Mouse (Mus musculus) thymus, postnatal 25 days (tissue): ENCODE results near the gene Exd2.
A peak's percentile ranks its signal among the peaks of the same experiment; 100 is the strongest.

ENCODE experiments used
- DNase-seq: peaks from one replicate; pipeline ENCODE4 v3.0.0; 2022

Gene Exd2

DNA sequence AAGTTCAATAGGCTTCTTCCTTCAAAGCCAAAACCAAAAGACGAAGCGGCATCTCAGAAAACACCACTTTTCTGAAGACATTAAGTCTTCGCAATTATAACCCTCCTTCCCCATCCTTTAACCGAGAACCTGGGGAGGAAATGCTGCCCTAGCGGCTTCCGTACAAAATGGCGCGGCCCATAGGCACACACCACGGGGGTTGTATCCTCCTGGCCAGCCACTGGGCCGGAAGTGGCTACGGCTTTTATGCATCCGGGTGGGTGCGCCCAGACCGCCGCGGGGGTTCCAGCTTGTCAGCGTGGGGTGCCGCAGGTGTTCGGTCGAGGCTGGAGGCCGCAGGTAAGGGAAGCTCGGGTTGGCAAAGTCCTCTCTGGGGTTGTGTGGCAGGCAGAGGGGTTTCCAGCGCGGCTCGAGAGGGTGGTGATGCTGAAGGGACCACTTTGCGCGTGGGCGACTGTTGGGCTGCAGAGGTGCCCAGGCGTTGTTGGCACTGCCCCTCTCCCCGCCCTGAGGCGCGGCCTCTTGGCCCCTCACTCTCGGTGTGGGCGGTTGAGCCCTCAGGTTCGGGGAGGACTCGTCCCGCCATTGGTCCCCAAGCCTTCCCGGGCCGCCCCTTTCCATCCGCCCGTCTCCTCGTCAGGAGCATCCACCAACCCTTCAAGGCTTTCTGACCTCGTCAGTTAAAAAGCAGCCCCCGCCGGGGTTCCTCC, at the start of gene Exd2:
Gene Exd2 (plus strand): TSS at position 154 of the 710 bp plus-strand sequence.
- DNase-seq: peak; percentile 89

DNA sequence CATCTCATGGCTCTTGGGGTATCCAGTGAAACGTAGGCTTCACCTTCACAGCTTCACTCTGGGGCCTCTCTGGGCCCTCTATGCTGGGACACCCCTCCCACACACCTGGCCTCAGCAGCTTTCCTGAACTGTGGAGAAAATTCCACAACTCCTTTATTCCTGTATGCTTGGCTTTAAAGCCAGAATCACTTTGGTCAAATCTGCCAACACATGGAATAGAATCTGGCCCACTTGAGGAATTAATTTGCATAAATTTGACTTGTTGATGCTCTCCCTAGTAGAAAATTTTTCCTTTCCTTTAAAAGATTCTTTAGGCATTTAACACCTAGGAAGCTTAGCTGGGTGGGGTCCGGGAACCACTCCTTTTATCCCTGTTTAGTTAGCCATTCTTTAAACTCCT, 47.8 kb upstream of the Exd2 start:
- no peak for DNase-seq

DNA sequence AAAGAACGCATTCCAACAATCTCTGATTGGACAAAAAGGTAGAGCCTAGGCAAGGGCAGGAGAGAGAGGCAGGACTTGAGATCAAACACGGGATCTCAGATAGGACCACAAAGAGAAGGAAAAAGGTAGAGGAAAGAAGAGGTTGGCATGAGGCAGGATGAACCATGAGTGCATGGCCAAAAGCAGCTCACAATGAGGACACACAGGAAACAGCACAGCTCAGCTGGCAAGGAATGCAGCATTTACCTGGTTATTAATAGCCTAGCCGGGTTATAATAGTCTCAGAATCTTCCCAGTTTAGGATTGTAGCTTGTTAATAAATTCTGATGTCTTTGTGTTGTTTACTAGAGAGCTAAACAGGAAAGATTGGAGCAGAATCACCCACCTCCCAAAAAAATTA, 35.2 kb upstream of the Exd2 start:
- DNase-seq: no peak

DNA sequence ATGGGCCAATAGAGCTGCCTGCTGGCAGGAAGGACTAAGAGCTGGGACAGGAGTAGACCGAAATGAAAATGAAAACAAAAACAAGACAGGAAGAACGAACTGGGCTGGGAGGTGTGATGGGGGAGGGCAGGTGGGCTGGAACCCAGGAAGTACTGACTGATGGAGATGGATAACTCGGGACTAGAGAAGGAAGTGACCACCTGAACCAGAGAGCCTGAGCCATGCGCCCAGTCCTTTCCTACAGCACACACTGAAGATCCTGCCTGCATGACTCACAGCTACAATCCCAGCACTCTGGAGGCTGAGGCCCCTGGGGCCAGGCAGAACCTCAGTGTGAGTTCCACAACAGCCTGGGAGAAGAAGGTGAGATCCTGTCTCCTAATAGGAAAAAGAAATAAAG, 29.6 kb upstream of the Exd2 start:
- peak; percentile 3 for DNase-seq

DNA sequence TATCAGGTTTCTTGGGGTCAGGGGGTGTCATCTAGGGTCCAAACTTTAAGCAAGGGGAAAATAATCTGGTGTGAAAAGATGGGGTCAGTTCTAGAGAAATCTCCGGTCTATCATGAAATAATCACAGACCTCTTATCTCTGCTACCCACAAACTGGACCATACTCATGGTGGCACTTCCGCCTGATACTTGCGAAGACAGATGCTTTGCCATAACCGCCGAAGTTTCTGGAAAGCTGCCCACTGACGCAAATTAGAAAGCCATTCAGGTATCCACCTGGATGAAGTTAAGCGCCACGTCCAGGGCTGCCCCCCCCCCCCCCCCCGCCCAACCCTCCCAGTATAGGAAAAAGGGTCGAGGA, 28.3 kb upstream of the Exd2 start:
- DNase-seq: no peak

DNA sequence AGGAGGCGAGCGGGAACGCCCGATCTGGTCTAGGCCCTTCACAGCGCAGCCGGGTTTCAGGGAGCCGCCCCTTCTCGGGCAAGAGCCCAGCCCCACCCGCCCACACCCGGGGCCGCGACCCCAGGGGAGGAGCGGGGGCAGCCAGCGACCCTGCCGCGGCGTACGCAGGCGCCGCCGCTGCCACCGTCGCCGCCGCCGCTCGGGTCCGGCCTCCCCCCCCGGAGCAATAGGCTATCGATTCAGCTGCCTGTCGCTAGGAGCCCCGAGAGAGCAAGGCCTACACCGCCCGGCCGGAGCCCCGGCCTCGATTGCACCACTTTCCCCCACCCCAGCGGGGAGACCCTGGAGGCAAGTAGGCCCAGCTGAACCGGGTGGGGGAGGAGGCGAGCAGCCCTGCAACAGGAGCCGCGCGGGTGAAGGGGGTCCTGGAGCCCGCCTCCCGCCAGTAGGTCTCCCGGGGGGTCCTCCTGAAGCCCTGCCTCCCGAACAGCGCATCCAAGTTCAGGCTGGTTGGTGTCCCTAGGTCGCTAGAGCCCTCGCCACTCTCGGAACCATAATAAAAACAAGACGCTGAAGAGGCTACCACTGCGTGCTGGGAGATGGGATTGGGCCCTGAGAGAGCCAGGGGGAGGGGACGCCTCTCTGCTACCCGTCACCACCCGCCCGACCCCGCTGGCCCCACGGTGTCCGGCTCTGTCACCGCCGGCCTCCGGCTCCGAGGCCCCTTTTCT, 27.8 kb upstream of the Exd2 start:
- peak; percentile 77 for DNase-seq

DNA sequence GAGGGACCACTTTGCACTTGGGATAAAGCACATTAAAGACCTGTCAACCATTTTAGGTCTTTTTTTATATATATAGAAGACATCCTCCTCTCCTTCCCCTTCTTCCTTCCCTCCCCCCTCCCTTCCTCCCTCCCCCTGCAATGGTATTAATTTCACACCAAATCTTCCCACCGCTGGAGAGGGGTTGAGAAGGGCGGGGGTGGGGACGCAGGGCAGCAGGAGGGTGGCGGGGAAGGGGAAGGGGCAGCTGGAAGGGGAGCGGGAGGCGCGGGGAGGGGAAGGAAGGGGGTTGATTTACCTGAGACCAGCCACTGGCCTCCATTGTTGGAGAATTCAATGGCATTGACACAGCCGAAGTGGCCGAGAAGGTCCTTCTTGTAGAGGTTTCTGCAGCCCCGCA, 27.0 kb upstream of the Exd2 start:
- no peak for DNase-seq

DNA sequence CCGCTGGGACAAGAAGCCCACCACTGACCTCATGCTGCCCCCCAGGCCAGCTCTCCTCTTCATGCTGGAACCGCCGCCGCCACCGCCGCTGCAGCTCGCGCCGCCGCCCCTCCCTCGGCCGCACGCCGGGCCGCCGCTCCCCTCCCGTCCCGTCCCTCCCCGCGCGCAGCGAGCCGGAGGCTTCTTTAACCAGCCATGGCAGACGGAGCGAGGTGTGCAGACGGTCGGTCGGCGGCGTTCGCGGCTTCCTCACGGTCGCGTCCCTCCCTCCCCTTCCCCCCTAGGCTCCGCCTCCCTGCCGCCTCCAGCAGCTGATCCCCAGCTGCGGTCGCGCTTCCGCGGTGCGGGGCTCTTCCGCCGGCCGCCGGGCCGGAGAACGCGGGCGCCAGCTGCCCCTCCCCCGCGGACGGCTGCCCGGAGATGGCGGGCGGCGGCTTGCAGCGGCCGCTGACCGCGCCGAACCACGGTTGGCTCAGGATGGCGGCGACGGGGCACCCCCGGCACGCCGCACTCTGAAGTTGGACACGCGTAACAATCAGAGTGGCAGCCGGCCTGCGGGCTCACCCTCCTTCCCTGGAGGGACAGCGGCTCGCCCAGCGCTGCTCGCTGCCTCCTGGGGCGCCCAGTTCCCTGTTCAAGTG, 26.4 kb upstream of the Exd2 start, which contains the start of gene Dcaf5:
Gene Dcaf5 (minus strand): TSS at position 266 of the 641 bp plus-strand sequence.
- DNase-seq: peak; percentile 83

DNA sequence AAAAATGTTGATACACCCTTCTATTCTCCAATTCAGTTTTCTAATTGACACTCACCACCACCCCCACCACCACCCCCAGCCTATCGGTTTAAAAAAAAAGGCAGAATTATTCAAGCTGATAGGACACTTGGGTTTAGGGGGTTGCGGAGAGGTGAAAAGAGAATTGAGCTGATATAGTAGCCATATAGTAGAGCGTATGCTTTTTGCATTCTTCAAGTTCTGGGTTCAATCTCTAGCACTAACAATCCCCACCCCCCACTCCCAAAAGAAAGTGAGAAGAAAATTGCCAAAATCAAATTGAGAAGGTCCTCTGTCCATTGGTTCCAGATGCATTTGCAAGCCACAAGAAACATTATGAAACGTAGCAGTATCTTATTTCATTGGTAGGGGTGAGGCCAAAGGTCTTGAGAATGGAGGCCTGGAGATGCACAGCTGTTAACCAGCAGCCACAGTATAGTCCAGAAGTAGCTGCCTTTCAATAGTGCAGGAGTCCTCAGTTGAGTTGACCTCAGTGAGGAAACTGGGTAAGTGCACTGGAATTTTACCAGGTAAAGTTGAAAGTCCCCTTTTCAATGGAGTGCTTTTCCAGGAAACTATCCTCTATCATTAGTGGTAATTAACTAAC, 25.7 kb upstream of the Exd2 start:
- no peak for DNase-seq

DNA sequence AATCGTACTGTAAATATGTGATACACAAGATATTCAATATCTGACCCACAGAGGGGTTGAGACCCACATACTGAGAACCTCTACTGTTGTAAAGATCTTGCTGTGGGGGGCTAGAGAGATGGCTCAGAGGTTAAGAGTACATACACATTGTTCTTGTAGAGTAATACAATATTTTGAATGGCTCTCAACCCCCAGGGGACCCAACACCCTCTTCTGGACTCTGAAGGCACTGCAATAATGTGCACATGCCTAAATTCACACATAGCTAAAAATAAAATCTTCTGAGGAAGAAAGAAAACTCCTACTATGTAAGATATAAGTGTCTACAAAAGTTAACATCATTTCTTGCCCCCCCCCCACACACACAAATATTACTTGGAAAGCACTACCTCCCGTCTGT, 21.9 kb upstream of the Exd2 start:
- DNase-seq: peak; percentile 24

DNA sequence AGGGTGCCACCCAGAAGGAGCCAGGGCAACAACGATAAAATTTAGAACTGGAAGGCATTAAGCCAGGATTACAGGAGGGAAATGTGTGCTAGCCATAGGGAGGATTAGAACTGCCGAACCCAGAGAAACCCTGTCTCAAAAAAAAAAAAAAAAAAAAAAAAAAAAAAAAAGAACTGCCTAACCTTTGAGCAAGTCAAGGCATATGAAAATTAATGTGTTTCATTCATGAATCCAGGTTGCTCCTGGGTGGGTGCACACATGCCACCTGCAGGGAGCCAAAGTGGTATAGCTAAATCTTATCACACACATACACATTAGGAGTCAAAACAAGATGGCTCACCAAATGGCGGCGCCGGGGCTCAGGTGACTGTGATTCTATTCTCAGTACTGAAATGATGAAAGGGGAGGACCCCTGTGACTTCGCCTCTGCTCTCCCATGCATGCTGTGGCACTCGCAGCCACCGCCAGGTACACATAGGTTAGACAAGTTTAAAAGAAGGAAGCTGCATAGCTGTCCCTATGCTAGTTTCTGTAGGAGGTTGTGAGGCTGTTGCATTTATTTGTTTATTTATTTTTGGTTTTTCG, 18.3 kb upstream of the Exd2 start:
- DNase-seq: no peak

DNA sequence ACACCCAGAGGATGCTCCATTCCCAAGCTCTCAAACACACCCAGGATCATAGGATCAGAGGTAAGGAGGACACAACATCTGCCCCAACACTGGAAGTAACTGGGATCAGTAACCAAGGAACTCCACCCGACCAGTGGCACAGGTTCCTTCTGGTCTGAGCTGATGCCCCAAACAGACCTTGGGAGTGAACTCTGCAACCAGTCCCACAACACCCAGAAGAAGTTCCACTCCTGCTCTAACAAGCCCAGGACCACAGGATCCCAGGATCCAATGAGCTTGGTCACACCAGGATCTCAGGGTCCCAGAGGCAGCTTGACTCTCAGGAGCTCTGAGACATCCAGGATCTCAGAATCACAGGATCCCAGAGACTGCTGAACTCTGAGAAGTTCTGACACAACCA, 9.4 kb upstream of the Exd2 start:
- no peak for DNase-seq

DNA sequence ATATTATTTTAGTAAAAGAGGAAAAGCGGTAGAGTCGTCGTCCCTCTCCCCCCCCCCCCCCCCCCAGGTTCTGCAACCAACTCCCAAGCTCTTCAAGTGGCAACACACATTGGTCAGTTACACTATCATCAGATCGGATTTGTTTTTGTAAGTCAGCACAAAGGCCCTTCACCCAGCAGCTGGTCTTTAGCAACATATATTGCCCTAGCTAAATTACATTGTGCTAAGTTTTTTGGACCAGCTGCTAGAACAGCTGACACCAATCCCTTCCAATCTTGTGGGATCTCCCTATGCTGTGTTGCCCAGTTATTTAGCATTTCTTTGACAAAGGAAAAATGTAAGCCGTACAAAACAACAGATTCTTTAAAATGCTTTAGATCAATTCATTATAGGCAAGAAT, 4.9 kb upstream of the Exd2 start:
- no peak for DNase-seq

DNA sequence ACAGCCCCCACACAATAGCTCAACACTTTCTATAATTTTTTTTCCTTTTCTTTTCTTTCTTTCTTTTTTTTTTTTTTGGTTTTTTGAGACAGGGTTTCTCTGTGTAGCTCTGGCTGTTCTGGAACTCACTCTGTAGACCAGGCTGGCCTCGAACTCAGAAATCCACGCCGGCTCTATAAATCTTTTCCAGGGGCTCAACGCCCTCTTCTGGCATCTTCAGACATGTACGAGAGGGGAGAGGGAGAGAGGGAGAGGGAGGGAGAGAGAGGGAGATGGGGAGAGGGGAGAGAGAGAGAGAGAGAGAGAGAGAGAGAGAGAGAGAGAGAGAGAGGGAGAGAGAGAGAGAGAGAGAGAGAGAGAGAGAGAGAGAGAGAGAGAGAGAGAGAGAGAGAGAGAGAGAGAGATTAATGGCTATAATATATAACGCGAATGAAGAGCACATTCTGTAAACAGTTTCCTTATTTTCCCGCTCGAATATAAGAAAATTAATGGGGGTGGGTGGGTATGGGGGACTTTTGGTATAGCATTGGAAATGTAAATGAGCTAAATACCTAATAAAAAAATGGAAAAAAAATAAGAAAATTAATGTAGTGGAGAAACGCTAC, 501 bp upstream of the Exd2 start:
- peak; percentile 11 for DNase-seq

DNA sequence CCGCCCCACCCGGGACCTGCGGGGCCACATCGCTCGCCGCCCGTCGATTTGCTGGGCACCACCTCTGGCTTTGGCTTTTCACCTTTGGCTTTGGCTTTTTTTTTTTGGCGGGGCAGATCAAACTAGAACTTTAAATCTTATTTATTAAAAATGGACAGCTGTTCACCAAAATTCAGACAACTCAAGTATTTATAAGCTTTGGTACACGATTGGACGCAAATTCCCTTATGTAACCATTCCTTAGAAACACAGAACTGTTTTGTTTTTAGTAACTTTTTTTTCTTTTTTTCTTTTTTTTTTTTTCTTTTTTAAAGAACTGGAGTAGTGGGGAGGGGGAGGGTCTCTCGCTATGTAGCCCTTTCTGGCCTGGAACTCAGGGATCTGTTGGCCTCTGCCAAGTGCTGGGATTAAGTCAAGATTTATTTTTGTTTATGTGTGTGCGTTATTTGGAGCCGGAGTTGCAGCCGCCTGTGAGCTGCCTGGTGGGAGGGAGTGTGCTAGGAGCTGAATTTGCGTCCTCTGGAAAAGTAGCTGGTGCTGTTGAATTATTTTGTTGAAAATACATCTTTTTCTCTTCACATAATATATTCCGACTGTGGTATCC, 873 bp downstream of the Exd2 start:
- no peak for DNase-seq

DNA sequence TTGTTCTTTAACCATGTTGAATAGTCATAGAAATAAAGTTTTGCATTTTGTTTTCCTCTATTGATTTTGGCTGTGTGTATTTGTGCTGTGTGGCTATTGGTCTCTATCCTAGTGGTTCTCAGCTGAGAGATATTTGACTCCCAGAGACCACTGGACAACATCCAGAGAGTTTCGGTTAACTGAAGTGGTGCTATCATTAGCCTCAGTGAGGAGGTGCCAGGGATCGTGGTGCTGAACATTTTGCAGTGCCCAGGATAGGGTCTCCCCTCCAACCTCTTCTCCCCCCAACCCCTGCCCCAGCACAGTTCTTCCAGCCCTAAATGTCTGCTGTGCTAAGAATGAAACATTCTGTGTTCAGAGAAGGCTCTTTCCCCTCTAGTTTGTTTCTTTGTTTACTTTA, 7.3 kb downstream of the Exd2 start:
- no peak for DNase-seq

DNA sequence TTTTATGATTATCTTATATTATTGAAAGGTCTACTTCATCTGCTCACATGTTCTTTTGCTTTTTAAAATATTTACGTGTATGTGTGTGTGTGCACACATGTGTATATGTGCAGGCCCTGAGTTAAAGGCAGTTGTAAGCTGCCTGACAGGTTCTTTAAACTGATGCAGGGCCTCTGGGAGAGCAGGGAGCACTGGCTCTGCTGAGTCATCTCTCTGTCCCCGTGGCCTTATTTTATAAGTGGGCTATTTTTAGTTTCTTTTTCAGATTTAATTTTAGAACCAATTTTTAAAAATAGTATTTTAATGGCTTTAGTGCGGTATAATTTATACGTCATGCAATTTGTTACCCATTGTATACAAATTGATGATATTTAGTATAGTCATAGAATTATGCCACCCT, 9.0 kb downstream of the Exd2 start:
- DNase-seq: no peak

DNA sequence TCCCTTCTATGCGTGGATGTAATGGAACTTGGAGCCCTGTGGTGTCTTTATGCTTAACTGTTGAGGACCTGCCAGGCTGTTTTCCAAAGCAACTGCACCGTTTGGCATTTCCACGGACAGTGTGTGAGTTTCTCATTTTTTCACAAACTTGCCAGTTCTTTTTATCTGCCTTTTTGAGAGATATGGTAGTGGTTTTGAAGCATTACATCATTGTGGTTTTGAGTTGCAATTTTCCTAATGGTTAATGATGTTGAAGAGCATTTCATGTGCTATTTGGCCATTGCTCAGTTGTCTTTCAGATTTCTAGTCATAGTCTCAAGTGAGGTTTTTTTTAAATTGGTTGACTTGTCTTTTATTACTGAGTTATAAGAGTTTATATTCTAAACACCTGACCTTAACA, 10.8 kb downstream of the Exd2 start:
- no peak for DNase-seq

DNA sequence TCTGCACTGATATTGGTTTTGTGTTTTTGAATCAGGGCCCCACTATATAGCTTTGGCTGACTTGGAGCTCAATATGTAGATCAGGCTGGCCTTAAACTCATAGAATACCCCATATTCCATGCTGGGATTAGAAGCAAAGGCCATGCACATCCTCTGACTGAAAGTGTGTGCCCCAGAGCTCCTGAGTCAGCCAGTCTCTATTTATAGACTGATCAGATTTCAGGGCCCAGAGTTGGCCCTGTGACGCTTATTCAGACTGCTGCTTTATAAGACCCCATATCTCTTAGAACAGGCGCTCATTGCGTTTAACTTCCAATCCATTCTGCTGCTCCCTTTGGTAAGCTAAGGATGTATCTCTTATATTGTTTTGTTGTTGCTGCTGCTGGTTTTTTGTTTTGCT, 17.1 kb downstream of the Exd2 start:
- no peak for DNase-seq

DNA sequence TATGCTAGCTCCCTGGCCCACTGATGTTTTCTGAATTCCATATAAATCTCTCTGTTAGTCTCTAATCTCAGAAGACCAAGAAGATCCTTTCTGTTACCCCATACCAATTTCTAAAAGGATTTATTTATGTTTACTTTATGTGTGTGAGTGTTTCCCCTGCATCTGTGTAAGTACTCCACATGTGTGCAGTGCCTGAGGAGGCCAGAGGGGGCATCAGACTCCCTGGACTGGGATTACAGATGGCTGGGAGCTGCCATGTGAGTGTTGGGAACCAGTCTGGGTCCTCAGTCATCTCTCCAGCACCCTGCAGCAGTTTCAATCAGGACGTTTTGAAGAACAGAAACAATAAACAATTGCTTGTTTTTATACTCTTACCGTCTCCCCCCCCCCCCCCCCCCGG, 20.5 kb downstream of the Exd2 start:
- DNase-seq: no peak

DNA sequence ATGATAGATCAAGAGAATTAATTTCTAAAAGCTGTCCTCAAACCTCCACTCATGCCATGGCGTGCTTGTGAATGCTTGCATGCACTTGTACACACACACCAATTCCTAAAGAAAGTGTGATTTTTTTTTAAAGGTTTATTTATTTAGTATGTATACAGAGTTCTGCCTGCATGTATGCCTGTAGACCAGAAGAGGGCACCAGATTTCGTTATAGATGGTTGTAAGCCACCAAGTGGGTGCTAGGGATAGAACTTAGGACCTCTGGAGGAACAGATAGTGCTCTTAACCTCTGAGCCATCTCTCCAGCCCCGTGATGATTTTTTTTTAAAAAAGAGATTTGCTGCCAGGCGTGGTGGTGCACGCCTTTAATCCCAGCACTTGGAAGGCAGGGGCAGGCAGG, 30.4 kb downstream of the Exd2 start:
- no peak for DNase-seq

DNA sequence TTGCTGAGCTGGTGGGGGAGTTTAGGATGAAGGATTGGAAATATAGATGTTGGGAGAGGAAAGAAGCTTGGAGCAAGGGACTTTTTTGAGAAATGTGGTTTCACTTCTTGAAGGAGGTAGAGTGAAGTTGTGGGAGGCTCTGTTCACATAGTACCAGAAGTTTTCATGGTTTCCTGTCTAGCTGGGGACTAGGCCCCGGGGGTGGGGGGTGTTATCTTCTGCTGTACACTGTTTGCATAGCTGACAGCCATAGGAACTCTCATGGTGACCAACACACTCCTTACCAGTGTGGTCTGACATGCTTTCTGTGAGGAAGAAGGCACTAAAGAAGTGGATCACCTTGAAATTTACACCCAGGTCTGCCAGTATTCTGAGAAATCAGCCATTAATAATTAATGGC, 32.8 kb downstream of the Exd2 start:
- DNase-seq: no peak

DNA sequence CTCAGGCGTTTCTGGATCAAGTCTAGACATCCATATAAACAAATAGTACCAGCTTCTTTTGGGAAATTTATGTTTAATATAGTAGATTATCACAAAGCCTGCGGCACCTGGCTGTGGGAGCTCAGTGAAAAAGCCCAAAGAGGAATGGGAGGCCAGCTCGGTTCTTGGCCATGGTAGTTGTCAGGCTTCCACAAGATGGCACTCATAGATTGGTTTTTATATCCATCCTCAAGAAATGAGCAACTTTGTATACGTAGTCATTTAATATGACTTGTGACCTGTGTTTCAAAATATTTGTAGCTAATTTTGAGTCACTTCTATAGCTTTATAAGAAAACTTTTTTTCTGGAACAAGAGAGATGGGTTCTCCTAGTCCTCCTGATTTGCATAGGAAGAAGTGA, 35.5 kb downstream of the Exd2 start:
- no peak for DNase-seq
